Mouse (Mus musculus) lung, postnatal 0 days (tissue): ENCODE measurements at regions not wholly inside any gene's neighbourhood (a gene's known extent, or its start where the extent isn't known, plus 50 kb on each side); places are given as distances from the start of the nearest gene placed in this dataset.
"Not testable (repeated sequence)": the region's sequence is repeated elsewhere in the genome, so short reads cannot be mapped to it uniquely, and the experiment has no call there.

Source experiments
- CTCF ChIP-seq: IDR thresholded peaks from 2 replicates; pipeline ENCODE4 v1.5.1; 2016; ENCODE audit warnings: antibody characterized with exemption, mild to moderate bottlenecking
- EP300 ChIP-seq: IDR thresholded peaks from 2 replicates; pipeline ENCODE4 v1.6.1; 2016; ENCODE audit warnings: antibody characterized with exemption, mild to moderate bottlenecking, control low read depth

GRCm38 (mm10) chrX:102993956-102994355, 65.8 kb downstream of the 1700018G05Rik start:
- TF ChIP-seq CTCF, EP300: not testable (repeated sequence)
